ENCODE assay signal across 19 mouse cellular contexts in the genomic region with DNA sequence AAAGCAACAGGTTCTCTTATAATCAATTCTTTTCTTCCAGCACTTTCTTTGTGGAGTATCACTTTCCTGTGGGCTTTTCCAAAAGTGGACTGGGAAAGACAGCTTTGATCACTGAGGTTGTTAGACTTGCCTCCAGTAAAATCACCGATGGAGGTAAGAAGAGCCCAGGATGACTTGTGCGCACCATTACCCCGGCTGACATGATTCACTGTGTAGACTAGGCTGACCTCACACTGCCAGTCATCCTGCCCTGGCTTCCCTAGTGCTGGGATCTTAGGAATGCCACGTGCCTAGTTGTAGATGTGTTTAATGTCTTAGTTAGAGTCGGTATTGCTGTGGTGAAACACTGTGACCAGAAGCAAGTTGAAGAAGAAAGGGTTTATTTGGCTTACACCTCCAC.
"Had no signal": no experiment of that assay in that cellular context is flagged by ENCODE, and none has a peak within 500 bp of the region (broad histone marks: within the 10 kb centered on the region; RNA-seq: fewer than 3 reads in every experiment).

No protein-coding gene starts in this region.

- DNase-seq: lung, adult 18-20 months; lung, embryonic 14.5 days; lung, postnatal 10 days; lung, postnatal 4 days; midbrain, embryonic 14.5 days; retina, postnatal 1 day; right cerebral cortex, adult 18-20 months; right cerebral cortex, postnatal 25 days; right cerebral cortex, postnatal 4 days; spleen, adult 18-20 months; thymus, adult 18-20 months; thymus, postnatal 14 days; thymus, postnatal 36 days had no signal

- H3K4me3 ChIP-seq: midbrain, embryonic 10.5 days; midbrain, embryonic 12.5 days; myocyte; neural tube, embryonic 13.5 days; neural tube, embryonic 15.5 days had no signal

- H3K9ac ChIP-seq: lung, embryonic 14.5 days; midbrain, embryonic 12.5 days; neural tube, embryonic 13.5 days; neural tube, embryonic 15.5 days had no signal

- H3K4me1 ChIP-seq: midbrain, embryonic 10.5 days; midbrain, embryonic 12.5 days; neural tube, embryonic 13.5 days; neural tube, embryonic 15.5 days had no signal

- H3K9me3 ChIP-seq: midbrain, embryonic 10.5 days; midbrain, embryonic 12.5 days; neural tube, embryonic 13.5 days; neural tube, embryonic 15.5 days had no signal

- H3K27me3 ChIP-seq: midbrain, embryonic 12.5 days; neural tube, embryonic 13.5 days; neural tube, embryonic 15.5 days had no signal

- H3K27ac ChIP-seq: midbrain, embryonic 10.5 days; midbrain, embryonic 12.5 days; neural tube, embryonic 13.5 days; neural tube, embryonic 15.5 days had no signal

- H3K4me2 ChIP-seq: lung, embryonic 14.5 days; midbrain, embryonic 12.5 days; neural tube, embryonic 13.5 days; neural tube, embryonic 15.5 days had no signal

- ATAC-seq: midbrain, embryonic 16.5 days had no signal
